Mouse (Mus musculus): Measurements from ENCODE around the gene F12. TPM values are rescaled to one million over a fixed set of nuclear protein-coding genes. Genes with fewer than 3 reads are reported as not detected.

F12 gene
- polyA plus RNA-seq, 1 experiment from 2014 or later: 0.10 TPM

DNA sequence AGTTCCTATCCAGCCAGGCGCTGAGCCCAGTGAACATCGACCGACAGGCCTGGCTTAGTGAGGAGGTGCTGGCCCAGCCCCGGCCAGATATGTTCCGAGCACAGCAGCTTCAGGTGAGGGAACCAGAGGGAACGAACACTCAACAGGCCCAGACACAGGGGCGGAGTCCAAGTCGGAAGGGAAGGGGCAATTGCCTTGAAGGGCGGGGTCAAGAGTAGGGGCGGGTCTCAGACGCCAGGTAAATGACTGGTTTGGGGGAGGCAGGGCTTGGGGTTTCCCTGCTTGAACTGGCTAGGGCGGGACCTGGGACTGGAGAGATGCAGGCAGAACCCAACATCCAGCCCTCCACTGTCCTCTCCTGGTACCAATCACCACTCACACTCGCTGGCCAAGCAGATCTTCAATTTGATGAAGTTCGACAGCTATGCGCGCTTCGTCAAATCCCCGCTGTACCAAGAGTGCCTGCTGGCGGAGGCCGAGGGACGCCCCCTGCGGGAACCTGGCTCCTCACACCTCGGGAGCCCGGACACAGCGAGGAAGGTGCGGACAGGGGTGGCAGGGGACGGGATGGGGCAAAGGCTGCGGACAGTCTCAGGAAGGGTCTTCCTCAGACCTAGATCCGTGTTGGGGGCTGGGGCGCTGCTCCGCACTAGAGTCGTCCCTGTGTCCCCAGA lies 47.5 kb downstream of the F12 start:
- Histone ChIP-seq H3K9ac (no peak overlapping the region), H3K4me2 (peak overlapping the region; percentile 35), H3K9me3 (no peaks in the 10 kb centered on the region), H3K36me3 (no peaks in the 10 kb centered on the region), H3K4me1 (0 out of 2 replicates have a peak, but pooled peaks cover 9% of the 10 kb centered on the region), H3K27ac (no peak overlapping the region), H3K27me3 (peaks cover 45% of the 10 kb centered on the region), H3K4me3 (0 out of 2 replicates have a peak overlapping the region, but pooled peaks have one; percentile 6)
- no peak for ATAC-seq (ENCODE audit: borderline replicate concordance, extremely low read depth, low FRiP score, low TSS enrichment)
- 8% methylated on average over 32 of the region's 32 CpGs for WGBS

DNA sequence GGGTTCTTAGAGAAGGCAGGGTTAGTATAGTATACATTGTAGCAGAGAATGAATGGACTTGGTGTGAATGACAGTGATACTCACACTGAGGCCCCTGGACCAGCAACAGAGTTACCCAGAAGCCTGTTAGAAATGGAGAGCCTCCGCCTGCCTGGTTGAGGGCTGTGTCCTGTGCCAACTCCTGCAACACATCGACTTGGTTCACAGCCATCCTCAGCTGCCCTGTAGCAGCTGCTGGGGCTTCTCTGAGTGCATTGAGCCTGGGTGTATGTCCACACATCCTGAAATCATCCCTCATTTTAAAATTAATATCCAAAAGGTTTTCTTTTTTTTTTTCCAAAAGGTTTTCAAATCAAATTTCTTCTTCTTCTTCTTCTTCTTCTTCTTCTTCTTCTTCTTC lies 50.7 kb downstream of the F12 start:
- Histone ChIP-seq H3K27ac (no peak overlapping the region), H3K9ac (no peak overlapping the region), H3K4me3 (no peak overlapping the region), H3K4me2 (no peak overlapping the region), H3K27me3 (peaks cover 38% of the 10 kb centered on the region), H3K4me1 (0 out of 2 replicates have a peak, but pooled peaks cover 9% of the 10 kb centered on the region), H3K36me3 (no peaks in the 10 kb centered on the region), H3K9me3 (no peaks in the 10 kb centered on the region)
- WGBS: 50% methylated on average over 2 of the region's 2 CpGs
- ATAC-seq (ENCODE audit: borderline replicate concordance, extremely low read depth, low FRiP score, low TSS enrichment): no peak

DNA sequence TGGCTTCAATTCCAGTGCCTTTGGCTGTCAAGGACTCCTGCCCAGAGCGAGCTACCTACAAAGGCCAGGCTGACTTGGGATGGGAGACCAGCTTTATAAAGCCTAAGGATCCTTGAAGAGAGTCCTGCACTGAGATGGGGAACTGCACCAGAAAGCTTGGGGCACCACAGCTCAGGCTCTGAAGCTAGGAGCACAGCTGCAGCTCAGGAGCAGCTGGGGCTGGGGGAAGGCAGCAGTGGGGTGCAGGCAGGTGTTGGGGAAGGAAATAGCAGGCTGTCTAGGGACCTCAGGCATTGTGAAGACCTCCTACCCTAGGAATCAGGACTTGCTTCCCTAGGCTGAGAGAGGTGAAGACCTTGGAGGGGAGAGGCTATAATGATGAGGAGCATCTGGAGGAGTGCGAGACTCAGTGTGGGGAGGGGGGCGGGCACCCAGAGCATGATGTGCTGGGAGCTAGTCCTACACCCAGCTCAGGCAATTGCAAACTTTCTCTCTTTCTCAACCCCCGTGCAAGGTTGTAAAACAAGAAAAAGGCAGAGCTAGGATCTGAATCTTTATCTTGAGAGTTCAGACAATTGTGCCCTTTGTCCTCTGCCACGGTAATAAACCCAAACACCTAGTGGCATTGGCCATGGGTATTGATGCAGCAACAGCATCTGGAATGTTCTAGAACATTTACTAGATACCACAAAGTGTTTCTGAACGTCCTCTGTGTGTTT lies 52.2 kb downstream of the F12 start:
- Histone ChIP-seq H3K9me3 (no peaks in the 10 kb centered on the region), H3K27ac (no peak overlapping the region), H3K4me3 (no peak overlapping the region), H3K9ac (no peak overlapping the region), H3K36me3 (no peaks in the 10 kb centered on the region), H3K27me3 (peaks cover 23% of the 10 kb centered on the region), H3K4me2 (no peak overlapping the region), H3K4me1 (peaks cover 13% of the 10 kb centered on the region; the same call in 1 of the 2 replicates)
- 56% methylated on average over 6 of the region's 6 CpGs for WGBS
- ATAC-seq (ENCODE audit: borderline replicate concordance, extremely low read depth, low FRiP score, low TSS enrichment): no peak

GRCm38 (mm10) chr13:55371740-55372139 lies 54.9 kb downstream of the F12 start:
- H3K4me2 ChIP-seq: no peak overlapping the region
- no peaks in the 10 kb centered on the region for H3K36me3 ChIP-seq
- peaks cover 9% of the 10 kb centered on the region; the same call in 1 of the 2 replicates for H3K4me1 ChIP-seq
- H3K27ac ChIP-seq: no peak overlapping the region
- 42% methylated on average over 5 of the region's 5 CpGs for WGBS
- no peak for ATAC-seq (ENCODE audit: borderline replicate concordance, extremely low read depth, low FRiP score, low TSS enrichment)
- no peak overlapping the region for H3K9ac ChIP-seq
- no peaks in the 10 kb centered on the region for H3K9me3 ChIP-seq
- H3K27me3 ChIP-seq: 0 out of 2 replicates have a peak, but pooled peaks cover 2% of the 10 kb centered on the region
- no peak overlapping the region for H3K4me3 ChIP-seq

- no peak for ATAC-seq (ENCODE audit: borderline replicate concordance, extremely low read depth, low FRiP score, low TSS enrichment)
- Histone ChIP-seq H3K4me1 (peaks cover 9% of the 10 kb centered on the region; the same call in 1 of the 2 replicates), H3K4me3 (no peak overlapping the region), H3K36me3 (no peaks in the 10 kb centered on the region), H3K9ac (no peak overlapping the region), H3K9me3 (no peaks in the 10 kb centered on the region), H3K27me3 (0 out of 2 replicates have a peak, but pooled peaks cover 2% of the 10 kb centered on the region), H3K4me2 (no peak overlapping the region), H3K27ac (no peak overlapping the region)
- 60% methylated on average over 8 of the region's 8 CpGs for WGBS
Observed at GRCm38 (mm10) chr13:55371007-55371681, 55.4 kb downstream of the F12 start.

DNA sequence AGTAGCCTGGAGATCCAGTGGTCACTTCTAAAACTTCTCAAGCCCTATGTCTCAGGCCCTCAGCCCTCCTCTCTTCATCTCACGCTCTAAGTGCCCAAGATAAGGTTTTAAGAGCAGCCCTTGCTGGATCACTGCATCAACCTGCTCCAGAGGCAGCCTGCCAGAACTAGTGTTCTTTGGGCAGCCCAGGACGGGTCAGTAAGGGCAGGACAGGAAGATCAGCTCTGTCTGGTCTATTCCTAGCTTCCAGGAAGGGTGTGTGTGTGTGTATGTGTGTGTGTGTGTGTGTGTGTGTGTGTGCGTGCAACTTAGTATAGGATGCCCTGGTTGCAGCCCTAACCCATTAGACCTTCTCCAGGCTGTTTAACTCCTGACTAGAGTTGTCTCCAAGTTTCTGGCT lies 56.4 kb downstream of the F12 start:
- H3K9me3 ChIP-seq: no peaks in the 10 kb centered on the region
- 0 out of 2 replicates have a peak, but pooled peaks cover 2% of the 10 kb centered on the region for H3K27me3 ChIP-seq
- peak overlapping the region; percentile 34 for H3K4me2 ChIP-seq
- no peaks in the 10 kb centered on the region for H3K36me3 ChIP-seq
- H3K4me3 ChIP-seq: 0 out of 2 replicates have a peak overlapping the region, but pooled peaks have one; percentile 14
- 49% methylated on average over 3 of the region's 3 CpGs for WGBS
- H3K9ac ChIP-seq: no peak overlapping the region
- ATAC-seq (ENCODE audit: borderline replicate concordance, extremely low read depth, low FRiP score, low TSS enrichment): no peak
- H3K27ac ChIP-seq: no peak overlapping the region
- peaks cover 9% of the 10 kb centered on the region; the same call in 1 of the 2 replicates for H3K4me1 ChIP-seq

GRCm38 (mm10) chr13:55369531-55370114 lies 57.0 kb downstream of the F12 start, which contains the start of gene Rgs14:
Gene Rgs14 (plus strand): TSS chr13:55369732.
- 36% methylated on average over 13 of the region's 13 CpGs for WGBS
- Histone ChIP-seq H3K9me3 (no peaks in the 10 kb centered on the region), H3K4me2 (peak within 1 kb of the TSS; percentile 34), H3K36me3 (no peaks in the 10 kb centered on the region), H3K4me3 (peak within 1 kb of the TSS; percentile 14; the same call in 1 of the 2 replicates), H3K27ac (no peak within 1 kb of the TSS), H3K27me3 (0 out of 2 replicates have a peak, but pooled peaks cover 2% of the 10 kb centered on the region), H3K4me1 (peaks cover 9% of the 10 kb centered on the region; the same call in 1 of the 2 replicates), H3K9ac (no peak within 1 kb of the TSS)
- ATAC-seq (ENCODE audit: borderline replicate concordance, extremely low read depth, low FRiP score, low TSS enrichment): no peak

- 59% methylated on average over 7 of the region's 7 CpGs for WGBS
- no peaks in the 10 kb centered on the region for H3K9me3 ChIP-seq
- ATAC-seq (ENCODE audit: borderline replicate concordance, extremely low read depth, low FRiP score, low TSS enrichment): no peak
- H3K27me3 ChIP-seq: no peaks in the 10 kb centered on the region
- H3K4me3 ChIP-seq: no peak overlapping the region
- H3K4me1 ChIP-seq: peaks cover 9% of the 10 kb centered on the region; the same call in 1 of the 2 replicates
- H3K27ac ChIP-seq: no peak overlapping the region
- no peak overlapping the region for H3K4me2 ChIP-seq
- H3K9ac ChIP-seq: no peak overlapping the region
- no peaks in the 10 kb centered on the region for H3K36me3 ChIP-seq
Observed at GRCm38 (mm10) chr13:55368401-55368800, 58.2 kb downstream of the F12 start.

Small RNAs within 50 kb of the gene (microRNA-seq; reads per million reads assigned to microRNA genes)
- gene Mir6943: 0.56 reads per million

Other genes with a start within 250 kb of the F12 start
- 61.0 and 61.7 TPM in 2 replicates for gene Nsd1, start 217.0 kb downstream of the F12 start, polyA plus RNA-seq (2015; fragmentation: Nextera tagmentation; extraction: Ambion mirVana)
- gene Prelid1, start 106.3 kb downstream of the F12 start, polyA plus RNA-seq (2015; fragmentation: Nextera tagmentation; extraction: Ambion mirVana): 489 and 499 TPM in 2 replicates
- 83.7 and 87.6 TPM in 2 replicates for gene Rab24, start 104.8 kb downstream of the F12 start, polyA plus RNA-seq (2015; fragmentation: Nextera tagmentation; extraction: Ambion mirVana)
- gene Mxd3, start 97.0 kb downstream of the F12 start, polyA plus RNA-seq (2015; fragmentation: Nextera tagmentation; extraction: Ambion mirVana): 47.2 and 47.5 TPM in 2 replicates
- gene Lman2, start 64.0 kb downstream of the F12 start, polyA plus RNA-seq (2015; fragmentation: Nextera tagmentation; extraction: Ambion mirVana): 111 and 112 TPM in 2 replicates
- 1.2 and 1.3 TPM in 2 replicates for gene Rgs14, start 57.1 kb downstream of the F12 start, polyA plus RNA-seq (2015; fragmentation: Nextera tagmentation; extraction: Ambion mirVana)
- 0.17 TPM in 1 of 2 replicates, not detected in the other for gene Slc34a1, start 28.6 kb downstream of the F12 start, polyA plus RNA-seq (2015; fragmentation: Nextera tagmentation; extraction: Ambion mirVana)
- gene Pfn3, start 11.6 kb downstream of the F12 start, polyA plus RNA-seq (2015; fragmentation: Nextera tagmentation; extraction: Ambion mirVana): not detected in 2 replicates
- 45.1 and 45.7 TPM in 2 replicates for gene Grk6, start 18.3 kb upstream of the F12 start, polyA plus RNA-seq (2015; fragmentation: Nextera tagmentation; extraction: Ambion mirVana)
- 0.29 and 0.39 TPM in 2 replicates for gene Prr7, start 37.5 kb upstream of the F12 start, polyA plus RNA-seq (2015; fragmentation: Nextera tagmentation; extraction: Ambion mirVana)
- 124 and 132 TPM in 2 replicates for gene Dbn1, start 61.3 kb upstream of the F12 start, polyA plus RNA-seq (2015; fragmentation: Nextera tagmentation; extraction: Ambion mirVana)
- 169 and 176 TPM in 2 replicates for gene Pdlim7, start 86.9 kb upstream of the F12 start, polyA plus RNA-seq (2015; fragmentation: Nextera tagmentation; extraction: Ambion mirVana)
- 2.7 and 3.1 TPM in 2 replicates for gene Dok3, start 102.5 kb upstream of the F12 start, polyA plus RNA-seq (2015; fragmentation: Nextera tagmentation; extraction: Ambion mirVana)
- 65.7 and 67.2 TPM in 2 replicates for gene Ddx41, start 109.9 kb upstream of the F12 start, polyA plus RNA-seq (2015; fragmentation: Nextera tagmentation; extraction: Ambion mirVana)
- 33.4 and 40.3 TPM in 2 replicates for gene Fam193b, start 144.3 kb upstream of the F12 start, polyA plus RNA-seq (2015; fragmentation: Nextera tagmentation; extraction: Ambion mirVana)
- 179 and 184 TPM in 2 replicates for gene Tmed9, start 146.9 kb upstream of the F12 start, polyA plus RNA-seq (2015; fragmentation: Nextera tagmentation; extraction: Ambion mirVana)
- gene B4galt7, start 173.1 kb upstream of the F12 start, polyA plus RNA-seq (2015; fragmentation: Nextera tagmentation; extraction: Ambion mirVana): 25.1 and 29.1 TPM in 2 replicates
- 53.1 and 58.4 TPM in 2 replicates for gene Caml, start 196.2 kb upstream of the F12 start, polyA plus RNA-seq (2015; fragmentation: Nextera tagmentation; extraction: Ambion mirVana)
- 29.0 and 31.6 TPM in 2 replicates for gene Ddx46, start 208.2 kb upstream of the F12 start, polyA plus RNA-seq (2015; fragmentation: Nextera tagmentation; extraction: Ambion mirVana)

Measured in lung, embryonic 15.5 days (tissue).